Mouse (Mus musculus) spleen, postnatal 10 days (tissue): ENCODE results near the gene Lin7a.
"Not testable (repeated sequence)": the region's sequence is repeated elsewhere in the genome, so short reads cannot be mapped to it uniquely, and the experiment has no call there.

Experiments used
- DNase-seq, 2 experiments: peaks; one replicate each; pipeline ENCODE4 v3.0.0; 2021 to 2022; ENCODE audit warnings: low spot score in 2 of 2

Gene Lin7a

DNA sequence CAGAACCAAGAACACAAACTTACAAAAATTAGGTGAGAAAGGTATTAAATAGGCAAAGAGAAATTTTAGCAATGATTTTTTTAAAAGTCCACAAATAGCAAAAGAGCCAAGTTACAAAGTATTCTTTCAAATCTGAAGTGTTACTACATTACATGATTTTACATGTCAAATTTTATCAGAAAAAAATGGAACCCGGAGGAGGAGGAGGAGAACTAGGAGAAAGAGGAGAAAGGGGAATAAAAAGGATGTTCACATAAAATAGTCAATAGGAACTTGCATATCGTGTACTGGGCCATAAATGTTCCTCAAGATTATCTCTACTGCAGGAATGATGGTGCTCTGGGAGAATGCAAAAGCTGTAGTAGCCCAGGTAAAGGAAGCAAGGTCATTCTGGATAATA lies 34.4 kb upstream of the Lin7a start:
- no peak for DNase-seq

DNA sequence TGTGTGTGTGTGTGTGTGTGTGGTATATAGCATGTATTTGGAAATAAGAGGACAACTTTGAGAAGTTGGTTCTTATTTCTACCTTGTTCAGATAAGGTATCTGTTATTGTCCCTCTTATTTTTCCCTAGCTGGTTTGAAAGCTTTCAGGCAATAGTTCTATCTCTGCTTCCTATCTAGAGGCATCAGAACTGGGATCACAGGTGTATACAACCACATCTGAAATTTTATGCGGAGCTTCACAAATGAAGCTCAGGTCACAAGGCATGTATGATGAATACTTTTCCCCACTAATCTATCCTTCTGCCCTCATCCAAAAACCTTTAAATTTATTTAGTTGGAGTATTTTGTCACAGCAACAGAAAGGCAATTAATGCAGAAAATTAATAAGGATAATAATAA lies 33.8 kb upstream of the Lin7a start:
- no peak for DNase-seq

DNA sequence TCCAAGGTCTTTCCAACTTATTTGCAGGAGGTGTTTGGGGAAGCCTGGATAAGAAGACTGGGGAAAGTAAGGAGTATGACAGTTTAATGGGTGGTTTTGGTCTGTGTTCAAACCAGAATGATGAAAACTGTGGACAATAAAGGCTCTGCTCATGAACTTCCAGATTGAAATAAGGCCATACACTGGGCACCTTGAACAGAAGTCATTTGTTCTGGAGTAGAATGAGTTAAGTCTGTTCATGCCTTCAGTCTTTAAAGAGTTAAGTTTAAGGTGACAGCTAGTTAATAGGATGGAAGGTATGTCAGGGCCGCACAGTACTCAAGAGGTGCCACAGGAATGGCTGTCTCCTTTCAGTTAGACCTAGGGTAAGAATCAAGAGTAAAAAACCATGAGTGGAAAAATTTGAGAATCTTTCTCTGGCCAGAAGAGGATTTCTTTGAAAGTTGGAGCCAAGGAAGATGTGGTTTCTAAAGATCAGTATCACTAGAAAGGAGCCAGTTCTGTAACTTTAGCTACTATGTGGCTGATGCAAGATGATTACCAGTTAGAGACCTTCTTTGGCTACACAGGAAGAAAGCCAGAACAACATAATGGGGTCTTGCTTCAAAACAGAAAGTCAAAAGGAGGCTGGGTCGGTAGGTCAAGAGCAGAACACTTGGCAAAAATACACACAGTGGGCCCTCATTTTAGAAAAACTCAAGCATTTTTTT lies 33.2 kb upstream of the Lin7a start:
- DNase-seq = no peak

DNA sequence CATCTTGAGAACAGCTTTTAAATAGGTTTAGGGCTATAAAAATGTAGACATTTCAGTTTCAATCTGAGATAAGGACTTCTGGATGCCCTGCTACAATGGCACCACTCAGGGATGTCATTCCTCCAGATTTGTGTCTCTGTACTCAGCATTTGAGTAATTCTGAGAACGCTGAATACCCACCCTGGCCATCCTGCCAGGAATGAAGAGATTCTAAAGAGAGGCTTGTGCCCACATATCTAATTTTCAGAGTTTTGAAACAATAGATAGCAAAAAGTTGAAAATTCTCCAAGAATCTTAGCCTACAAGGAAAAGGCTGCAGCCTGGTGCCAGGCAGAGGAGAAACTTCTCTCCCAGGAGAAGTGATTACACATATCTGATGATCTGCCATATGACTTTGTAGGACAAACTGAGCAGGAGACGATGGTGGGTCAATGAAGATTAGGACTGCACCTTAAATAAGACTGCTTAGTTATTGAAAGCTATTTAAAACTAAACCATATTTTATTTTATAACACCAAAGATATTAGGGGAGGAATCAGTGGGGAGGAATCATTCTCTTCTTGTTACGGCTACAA lies 32.5 kb upstream of the Lin7a start:
- DNase-seq = no peak

DNA sequence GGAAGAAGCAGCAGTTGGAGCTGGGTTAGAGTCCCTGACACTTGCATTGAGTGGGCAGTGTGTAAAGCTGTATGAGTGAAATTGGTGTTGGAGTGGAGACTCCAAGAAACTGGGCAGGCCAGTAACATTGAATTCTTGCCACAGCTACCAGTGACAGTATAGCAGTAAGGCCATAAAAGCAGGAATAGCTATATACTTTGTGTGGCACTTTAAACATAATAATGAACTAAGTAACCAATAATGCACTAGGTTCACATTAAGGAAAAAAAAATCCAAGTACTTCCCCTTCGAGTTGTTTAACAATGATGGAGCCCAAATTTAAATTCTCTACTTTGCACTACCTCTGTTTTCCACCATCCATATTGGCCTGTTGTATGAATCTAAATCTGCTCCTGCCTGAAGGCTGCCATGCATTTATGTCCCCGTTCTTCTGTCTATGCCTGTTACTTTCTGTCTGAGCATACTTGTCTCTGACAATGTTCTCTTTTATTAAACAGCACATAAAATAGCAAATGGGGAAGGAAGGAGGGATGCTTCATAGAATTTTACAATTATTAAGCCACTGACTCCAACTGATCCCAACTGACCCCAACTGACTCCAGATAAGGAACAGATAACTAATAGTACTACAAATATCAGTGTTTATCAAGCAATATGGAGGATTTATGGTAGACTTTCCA lies 31.7 kb upstream of the Lin7a start:
- no peak for DNase-seq

DNA sequence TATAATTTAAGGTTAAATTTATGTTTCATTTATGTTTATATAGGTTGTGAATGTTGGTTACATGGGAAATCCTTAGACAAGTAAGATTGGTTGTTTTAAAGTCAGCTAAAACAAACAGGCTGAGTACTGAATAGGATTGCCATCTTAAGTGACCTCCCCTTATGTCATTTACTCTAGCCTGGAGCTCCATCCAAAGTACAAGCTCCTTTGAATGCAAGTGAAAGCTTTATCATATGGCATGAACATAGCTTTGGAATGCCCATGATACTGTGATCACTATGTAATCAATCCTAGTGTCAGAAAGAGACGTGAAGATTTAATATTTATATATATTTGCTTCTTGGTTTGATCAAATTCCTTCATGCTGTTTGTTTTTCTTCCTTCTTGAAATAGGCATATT lies 31.0 kb upstream of the Lin7a start:
- DNase-seq = no peak

DNA sequence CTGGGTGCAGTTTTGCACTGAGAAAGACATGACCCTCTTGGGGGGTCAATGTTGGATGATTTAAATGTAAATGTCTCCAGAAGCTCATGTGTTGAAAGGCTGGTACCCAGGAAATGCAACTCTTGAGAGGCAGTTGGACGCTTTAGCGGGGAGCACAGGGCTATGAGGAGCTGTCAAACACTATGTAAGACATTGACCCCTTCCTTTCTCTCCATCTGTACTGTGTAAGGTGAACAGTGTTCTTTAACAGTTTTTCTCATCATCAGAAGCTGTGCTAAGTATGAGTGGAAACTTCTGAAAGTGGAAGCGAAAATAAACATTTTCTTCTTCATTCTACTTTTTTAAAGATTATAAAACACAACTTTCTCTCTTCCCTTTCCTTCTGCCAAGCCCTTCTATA lies 30.5 kb upstream of the Lin7a start:
- DNase-seq = no peak

DNA sequence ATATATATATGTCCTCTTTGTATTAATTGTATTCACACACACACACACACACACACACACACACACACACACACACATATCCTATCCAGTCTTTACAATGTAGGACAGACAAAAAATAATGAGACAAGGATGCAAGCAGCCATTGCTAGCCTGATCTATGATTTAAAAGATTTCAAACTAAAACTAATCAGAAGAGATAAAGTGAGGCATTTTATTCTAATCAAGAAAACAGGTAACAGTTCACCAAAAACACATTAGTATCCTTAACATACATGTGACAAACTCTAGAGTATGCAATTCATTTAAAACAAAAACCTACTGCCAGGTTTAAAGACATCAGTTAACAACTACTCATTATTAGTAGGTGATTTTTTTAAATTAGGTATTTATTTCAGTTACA lies 30.1 kb upstream of the Lin7a start:
- no peak for DNase-seq

DNA sequence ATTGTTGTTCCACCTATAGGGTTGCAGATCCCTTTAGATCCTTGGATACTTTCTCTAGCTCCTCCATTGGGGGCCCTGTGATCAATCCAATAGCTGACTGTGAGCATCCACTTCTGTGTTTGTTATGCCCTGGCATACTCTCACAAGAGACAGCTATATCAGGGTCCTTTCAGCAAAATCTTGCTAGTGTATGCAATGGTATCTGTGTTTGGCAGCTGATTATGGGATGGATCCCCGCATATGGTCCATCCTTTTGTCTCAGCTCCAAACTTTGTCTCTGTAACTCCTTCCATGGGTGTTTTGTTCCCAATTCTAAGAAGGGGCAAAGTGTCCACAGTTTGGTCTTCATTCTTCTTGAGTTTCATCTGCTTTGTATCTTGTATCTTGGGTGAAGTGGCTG lies 29.5 kb upstream of the Lin7a start:
- DNase-seq = not testable (repeated sequence)

DNA sequence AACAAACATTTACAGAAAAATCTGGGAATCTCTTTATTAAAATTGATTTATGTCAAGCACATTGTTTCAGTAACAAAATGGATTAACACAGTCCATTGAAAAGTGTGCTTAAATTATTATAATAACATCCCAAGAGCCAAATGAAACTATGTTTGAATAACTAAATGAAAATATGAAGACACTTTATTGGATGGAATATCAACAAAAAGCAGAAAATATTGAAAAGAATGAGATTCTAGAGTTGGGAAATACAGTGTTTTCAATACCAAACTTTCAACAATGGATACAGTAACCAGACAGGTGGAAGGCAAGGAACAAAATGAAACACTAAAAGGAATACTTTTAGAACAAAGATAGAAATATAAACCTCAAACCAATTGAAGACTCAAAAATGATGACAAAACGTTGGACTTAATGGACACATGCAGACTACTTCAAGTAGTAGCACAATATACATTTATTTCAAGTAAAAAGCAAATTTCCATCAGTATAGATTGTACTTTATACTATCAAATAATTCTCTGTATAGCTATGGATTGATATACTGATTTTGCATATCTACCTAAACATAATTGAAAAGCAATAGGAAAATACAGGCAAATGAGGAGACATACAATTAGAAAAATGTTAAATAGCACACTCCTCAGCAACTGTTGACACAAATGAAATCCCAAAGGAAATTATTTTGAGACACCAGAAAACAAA lies 28.6 kb upstream of the Lin7a start:
- no peak for DNase-seq

DNA sequence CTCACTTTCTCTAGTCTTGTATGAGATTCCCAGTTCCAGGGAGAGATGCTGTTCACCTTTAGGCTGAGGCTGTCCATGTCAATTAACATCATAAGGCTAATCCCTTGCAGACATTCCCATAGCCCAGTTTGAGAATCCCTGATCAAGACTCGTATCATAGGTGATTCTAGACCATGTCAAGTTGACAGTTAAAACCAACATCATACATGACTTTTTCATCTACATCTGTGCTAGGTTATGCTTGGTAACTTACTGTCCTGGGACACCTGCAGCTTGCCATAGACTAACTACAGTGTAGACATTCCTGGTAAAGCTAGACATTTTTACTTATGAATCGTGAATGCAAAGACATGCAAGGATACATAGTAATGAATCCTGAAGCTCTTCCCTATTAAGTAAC lies 27.3 kb upstream of the Lin7a start:
- DNase-seq = no peak

DNA sequence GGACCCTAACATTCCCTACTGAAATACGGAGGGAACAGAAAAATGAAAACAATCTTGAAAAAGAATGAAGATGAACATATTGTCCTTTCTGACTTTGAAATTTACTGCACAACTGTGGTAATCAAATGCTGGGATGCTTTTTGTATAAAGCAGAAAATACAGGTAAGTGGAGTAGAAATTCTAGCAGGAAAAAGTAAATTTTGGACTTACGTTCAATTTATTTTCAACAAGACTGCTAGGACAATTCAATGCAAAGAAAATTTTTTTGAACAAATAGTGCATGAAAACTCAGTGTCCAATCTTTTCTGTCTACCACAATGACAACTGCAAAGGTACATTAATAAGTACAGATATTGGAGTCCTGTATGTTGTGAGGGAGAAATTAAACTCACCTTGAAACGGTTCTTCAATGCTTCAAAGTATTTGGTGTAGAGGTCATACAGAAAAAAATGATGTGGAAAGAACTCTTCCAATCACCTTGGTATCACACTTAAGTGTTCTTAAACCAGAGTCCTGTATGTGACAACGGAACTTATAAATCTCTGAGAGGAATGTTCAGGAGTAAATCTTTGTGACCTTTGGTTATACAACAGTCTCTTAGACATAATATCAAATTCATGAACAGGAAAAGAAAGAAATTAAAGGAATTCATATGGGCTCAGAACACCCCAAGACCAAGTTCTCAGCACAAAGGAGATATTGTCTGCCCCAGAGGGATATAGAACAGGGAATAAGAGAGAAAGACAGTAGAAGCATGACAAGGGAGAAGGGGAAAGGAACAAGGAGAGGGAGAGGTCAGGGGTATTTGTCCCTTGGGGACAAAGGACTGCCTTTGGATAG lies 26.6 kb upstream of the Lin7a start:
- DNase-seq = no peak

DNA sequence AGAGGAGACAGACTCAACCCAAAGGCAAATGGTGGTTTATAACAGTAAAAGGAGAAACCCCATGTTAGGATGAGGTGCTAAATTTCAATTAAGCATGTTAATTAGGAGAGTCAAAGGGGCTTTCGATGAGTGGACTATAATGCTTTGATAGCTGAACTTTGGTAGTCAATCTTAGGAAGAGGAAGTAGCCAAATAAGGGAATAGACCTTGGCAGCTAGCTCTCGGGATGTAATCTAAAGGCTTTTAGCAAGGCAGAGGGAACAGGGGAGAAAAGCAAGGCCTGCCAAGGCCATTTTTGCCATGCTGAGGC lies 26.0 kb upstream of the Lin7a start:
- no peak for DNase-seq

DNA sequence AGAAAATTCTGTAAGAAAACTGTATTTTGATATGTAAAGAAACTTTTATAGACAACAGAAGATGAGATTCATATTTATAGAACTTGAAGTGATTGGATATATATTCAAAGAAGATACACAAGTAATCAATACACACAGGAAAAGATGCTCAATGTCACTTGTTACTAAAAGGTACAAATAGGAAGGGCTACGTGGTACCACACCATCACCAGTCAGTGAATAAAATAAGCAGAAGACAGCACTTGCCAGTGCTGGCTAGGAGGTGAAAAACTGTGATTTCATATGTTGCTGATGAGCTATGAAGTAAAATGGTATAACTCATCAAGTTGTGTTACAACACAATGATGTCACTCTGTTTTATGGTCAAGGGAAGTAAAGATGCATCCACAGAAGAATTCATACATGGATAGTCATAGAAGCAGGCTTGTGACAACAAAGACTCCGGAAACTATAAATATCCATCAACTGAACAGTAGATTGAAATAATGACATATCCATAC lies 25.5 kb upstream of the Lin7a start:
- DNase-seq = no peak

DNA sequence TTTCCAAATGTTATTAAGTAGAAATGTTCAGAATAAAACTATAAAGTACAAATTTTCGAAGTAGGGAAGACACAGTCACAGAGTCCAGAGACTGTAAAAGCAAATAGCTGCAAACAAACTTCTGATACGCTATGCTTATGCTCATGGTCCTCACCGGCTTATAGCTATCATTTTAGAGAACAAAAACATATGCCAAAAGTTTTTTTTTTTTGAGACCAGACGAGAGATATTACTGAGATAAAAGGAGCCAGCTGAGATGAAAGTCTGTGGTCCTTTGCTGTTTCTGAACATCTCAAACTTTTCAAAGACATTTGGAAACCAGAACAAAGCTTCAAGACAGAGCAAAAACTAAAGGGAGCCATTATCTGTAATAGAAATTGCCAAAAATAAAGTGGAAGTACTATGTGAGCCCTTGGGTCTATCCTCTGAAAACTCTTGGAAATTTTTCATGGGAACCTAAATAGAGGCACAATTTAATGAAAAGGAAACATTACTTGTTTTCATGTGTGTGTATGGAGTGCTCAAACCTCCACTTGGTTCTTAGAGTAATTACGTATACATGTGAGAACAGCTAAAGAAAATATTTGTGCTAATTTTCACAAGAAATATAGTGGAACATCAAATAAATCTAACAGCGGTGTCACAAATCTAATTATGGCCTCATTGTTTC lies 24.4 kb upstream of the Lin7a start:
- DNase-seq = no peak

DNA sequence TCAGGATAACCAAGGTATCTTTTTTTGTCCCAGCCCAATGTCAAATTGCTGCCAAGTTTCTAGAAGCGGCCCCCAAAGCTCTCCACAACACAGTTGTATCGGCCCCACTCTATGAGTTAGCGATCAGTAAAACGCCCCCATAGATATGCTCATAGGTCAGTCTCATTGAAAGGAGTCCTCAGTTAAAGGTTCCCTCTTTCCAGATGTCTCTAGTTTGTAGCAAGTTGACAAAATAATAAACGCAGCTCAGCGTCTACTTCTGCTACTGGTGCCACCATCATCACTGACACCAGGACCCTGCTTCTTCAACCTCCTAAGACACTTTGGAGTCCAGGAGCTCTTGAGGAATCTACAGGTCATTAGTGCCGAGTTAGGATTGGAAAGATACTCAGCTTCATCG lies 23.0 kb upstream of the Lin7a start:
- DNase-seq = no peak

DNA sequence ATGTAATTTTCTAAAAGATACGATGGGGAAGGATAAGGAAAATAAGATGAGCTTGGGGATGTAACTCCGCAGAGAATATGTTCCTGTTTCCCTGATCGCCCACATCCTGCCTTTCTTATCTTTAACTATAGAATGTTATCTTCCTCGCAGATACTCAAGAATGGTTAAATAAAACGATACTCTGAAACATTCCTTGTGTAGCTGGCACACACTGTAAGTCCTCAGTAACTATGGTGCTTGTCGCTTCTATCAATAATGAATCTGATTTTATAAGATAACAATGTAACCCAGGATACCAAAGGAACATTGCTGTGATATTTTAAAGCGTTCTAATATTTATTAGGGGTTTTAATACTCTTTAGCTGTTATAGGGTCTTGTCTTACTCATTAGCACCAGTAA lies 22.4 kb upstream of the Lin7a start:
- no peak for DNase-seq

DNA sequence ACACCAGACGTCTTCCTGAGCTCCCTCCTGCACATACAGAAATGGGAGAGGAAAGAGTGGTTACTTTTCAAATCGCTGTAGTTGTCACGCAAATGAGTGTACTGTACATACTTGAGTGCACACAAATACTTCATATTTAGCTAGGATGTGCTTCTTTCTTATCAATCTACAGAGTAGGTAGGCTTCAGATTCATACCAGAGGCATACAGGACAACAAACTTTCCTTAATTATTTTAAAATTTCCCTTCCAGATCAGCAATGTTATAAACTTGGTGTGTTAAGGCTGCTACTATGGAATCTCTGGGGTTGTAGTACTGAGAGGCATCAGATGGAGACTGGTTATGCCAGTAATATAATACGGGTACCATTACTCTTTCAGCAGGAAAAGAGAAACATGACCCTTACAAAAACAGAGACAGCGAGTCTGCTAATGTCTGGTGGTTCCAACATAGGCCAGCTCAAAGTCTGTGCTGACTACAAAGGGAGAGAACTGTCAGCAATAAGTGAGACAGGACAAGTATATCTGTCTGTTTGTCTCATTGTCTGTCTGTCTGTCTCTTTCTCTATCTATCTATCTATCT lies 21.8 kb upstream of the Lin7a start:
- DNase-seq = no peak

DNA sequence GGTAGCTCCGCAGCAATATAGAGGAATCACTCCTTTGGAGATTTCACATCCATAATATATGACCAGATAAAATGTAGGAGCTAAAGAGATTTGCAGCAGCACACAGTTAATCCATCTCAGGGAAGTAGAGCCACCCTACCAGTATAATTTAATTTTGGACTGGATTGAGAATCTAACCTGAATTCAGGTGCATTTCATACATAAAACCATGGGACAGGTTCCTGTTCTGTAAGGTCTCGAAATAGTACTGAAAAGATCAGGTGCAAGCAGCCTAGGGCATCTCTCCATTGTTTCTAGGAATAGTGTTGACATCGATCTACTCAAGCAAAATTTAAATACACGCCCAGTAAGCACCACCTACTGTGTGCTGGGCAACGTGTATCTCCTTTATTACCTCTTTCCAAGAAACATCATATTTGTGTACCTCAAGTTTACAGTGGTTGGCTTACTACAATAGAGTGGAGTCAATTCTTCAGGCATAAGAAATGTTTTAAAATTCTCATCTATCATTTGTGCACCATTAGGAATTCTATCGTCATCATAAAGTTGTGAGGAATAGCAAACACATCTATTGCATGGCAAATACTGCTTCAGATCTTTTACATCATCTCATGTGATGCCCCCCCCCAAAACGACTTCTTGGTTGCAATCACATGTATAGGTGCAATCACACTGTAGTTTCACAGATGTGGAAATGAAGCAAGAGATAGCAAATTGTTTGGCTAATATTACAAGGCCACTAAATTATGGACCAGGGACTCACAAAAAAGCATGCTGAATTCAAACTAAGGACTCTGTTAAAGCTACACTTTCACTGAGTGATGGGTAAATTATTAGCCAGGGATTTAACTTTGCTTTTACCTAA lies 20.9 kb upstream of the Lin7a start:
- no peak for DNase-seq

DNA sequence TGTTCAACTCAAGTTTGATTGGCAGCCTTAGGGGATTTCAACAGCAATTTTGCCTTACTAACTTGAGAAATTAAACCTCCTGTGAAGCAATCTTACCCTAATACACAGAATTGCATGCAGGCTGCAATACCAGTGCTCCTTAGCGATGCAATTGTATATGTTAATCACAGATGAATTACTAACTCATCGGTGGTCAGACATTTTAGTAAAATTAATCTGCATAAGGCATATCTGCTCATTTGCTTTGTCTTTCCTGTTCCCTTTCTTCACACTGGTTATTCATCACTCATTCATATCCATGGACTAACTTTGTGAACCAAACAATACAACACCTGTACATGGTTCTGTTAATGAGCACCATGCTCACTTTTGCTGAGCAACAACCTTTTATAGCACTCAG lies 20.2 kb upstream of the Lin7a start:
- no peak for DNase-seq
